Mouse (Mus musculus): Measurements from ENCODE around the gene Fshb.

Gene Fshb

GRCm38 (mm10) chr2:107059556-107059955, at the start of gene Fshb:
Fshb (minus strand) TSS chr2:107059656.
- no peak for DNase-seq (ENCODE audit: low read depth, low spot score)

- peak; percentile 68 for DNase-seq (ENCODE audit: low read depth, low spot score)
These were observed 24.8 kb upstream of the Fshb start for GRCm38 (mm10) chr2:107084256-107084655.

GRCm38 (mm10) chr2:107083071-107083885, 23.8 kb upstream of the Fshb start:
- DNase-seq (ENCODE audit: low read depth, low spot score) = peak; percentile 50

GRCm38 (mm10) chr2:107063260-107063659, 3.8 kb upstream of the Fshb start:
- peak; percentile 13 for DNase-seq (ENCODE audit: low read depth, low spot score)

- DNase-seq (ENCODE audit: low read depth, low spot score) = no peak
These were observed 13.5 kb downstream of the Fshb start for GRCm38 (mm10) chr2:107045955-107046354.

- DNase-seq (ENCODE audit: low read depth, low spot score) = no peak
These were observed 18.6 kb downstream of the Fshb start for GRCm38 (mm10) chr2:107040816-107041215.

- DNase-seq (ENCODE audit: low read depth, low spot score) = no peak
These were observed 23.5 kb downstream of the Fshb start for GRCm38 (mm10) chr2:107035980-107036379.

GRCm38 (mm10) chr2:107024694-107025093, 34.8 kb downstream of the Fshb start:
- DNase-seq (ENCODE audit: low read depth, low spot score) = no peak

GRCm38 (mm10) chr2:107022713-107023112, 36.7 kb downstream of the Fshb start:
- DNase-seq (ENCODE audit: low read depth, low spot score) = no peak

- DNase-seq (ENCODE audit: low read depth, low spot score) = no peak
These were observed 40.1 kb downstream of the Fshb start for GRCm38 (mm10) chr2:107019331-107019730.

GRCm38 (mm10) chr2:107013161-107013560, 46.3 kb downstream of the Fshb start:
- no peak for DNase-seq (ENCODE audit: low read depth, low spot score)

- no peak for DNase-seq (ENCODE audit: low read depth, low spot score)
These were observed 47.1 kb downstream of the Fshb start for GRCm38 (mm10) chr2:107012318-107012717.

- peak; percentile 32 for DNase-seq (ENCODE audit: low read depth, low spot score)
These were observed 49.3 kb downstream of the Fshb start for GRCm38 (mm10) chr2:107010160-107010559.

GRCm38 (mm10) chr2:107006378-107006777, 53.1 kb downstream of the Fshb start:
- DNase-seq (ENCODE audit: low read depth, low spot score) = no peak
